Mouse (Mus musculus) thymus, adult 2 months (tissue): ENCODE results near the gene Gls. TPM values are rescaled to one million over a fixed set of nuclear protein-coding genes. Genes with fewer than 3 reads are reported as not detected.
A peak's percentile ranks its signal among the peaks of the same experiment; 100 is the strongest.

Experiments used
- DNase-seq: peaks from one replicate; pipeline ENCODE4 v3.0.0; 2021
- H3K27ac ChIP-seq: fragments of 200-500 bp; 2 replicates; pipeline ENCODE4 v1.5.1; 2012; ENCODE audit warnings: low read length, control low read depth; ENCODE audit not compliant: control insufficient read depth, insufficient read depth
- H3K27me3 ChIP-seq: fragments of 200-500 bp; 2 replicates; pipeline ENCODE4 v1.6.1; 2012; ENCODE audit warnings: mild to moderate bottlenecking, low read length, moderate library complexity, mixed read lengths; ENCODE audit not compliant: control insufficient read depth, insufficient read depth
- H3K36me3 ChIP-seq: fragments of 200-500 bp; 2 replicates; pipeline ENCODE4 v1.6.1; 2012; ENCODE audit warnings: mild to moderate bottlenecking, low read length, moderate library complexity; ENCODE audit not compliant: control insufficient read depth, insufficient read depth
- H3K4me1 ChIP-seq: fragments of 200-500 bp; replicated peaks from 2 replicates; pipeline ENCODE4 v1.6.1; 2012; ENCODE audit warnings: low read length; ENCODE audit not compliant: control insufficient read depth, insufficient read depth
- H3K4me3 ChIP-seq: fragments of 200-500 bp; 2 replicates; pipeline ENCODE4 v1.5.1; 2012; ENCODE audit warnings: mild to moderate bottlenecking, low read length, control low read depth, moderate library complexity; ENCODE audit not compliant: control insufficient read depth, insufficient read depth
- CTCF ChIP-seq: fragments of 200-500 bp; IDR thresholded peaks from 2 replicates; pipeline ENCODE4 v1.5.1; 2012; ENCODE audit warnings: mild to moderate bottlenecking, control low read depth, low read length, moderate library complexity, borderline replicate concordance; ENCODE audit not compliant: control insufficient read depth, poor library complexity, insufficient read depth; ENCODE audit errors: extremely low read depth
- POLR2A ChIP-seq: fragments of 200-500 bp; IDR thresholded peaks from 2 replicates; pipeline ENCODE4 v1.6.1; 2012; ENCODE audit warnings: mild to moderate bottlenecking, low read length, control low read depth, moderate library complexity; ENCODE audit not compliant: control insufficient read depth, poor library complexity, insufficient read depth; ENCODE audit errors: extremely low read depth
- WGBS: fragments of 180-500 bp; shearing (Covaris S2); methylation state at CpG from one replicate; pipeline ENCODE4 v1.1.7; 2018; 5-methylcytosine and 5-hydroxymethylcytosine counted together
- polyA plus RNA-seq: library from polyadenylated mRNA; depleted of rRNA; stranded (reverse); fragments of >200 nt; gene quantifications from 2 replicates; pipeline ENCODE4 v1.2.3, GENCODE M21; 2012

The Gls gene
- polyA plus RNA-seq, 1 experiment: 26.0 TPM

- Histone ChIP-seq H3K4me3 (no peak overlapping the region), H3K4me1 (peaks cover 6% of the 10 kb centered on the region), H3K27ac (no peak overlapping the region), H3K36me3 (no peaks in the 10 kb centered on the region), H3K27me3 (no peaks in the 10 kb centered on the region)
- TF ChIP-seq POLR2A: no peak
- TF ChIP-seq CTCF: no peak
- 95% methylated on average over 3 of the region's 3 CpGs for WGBS
- DNase-seq: no peak
Observed at GRCm38 (mm10) chr1:52175983-52176382, 57.0 kb downstream of the Gls start.

DNA sequence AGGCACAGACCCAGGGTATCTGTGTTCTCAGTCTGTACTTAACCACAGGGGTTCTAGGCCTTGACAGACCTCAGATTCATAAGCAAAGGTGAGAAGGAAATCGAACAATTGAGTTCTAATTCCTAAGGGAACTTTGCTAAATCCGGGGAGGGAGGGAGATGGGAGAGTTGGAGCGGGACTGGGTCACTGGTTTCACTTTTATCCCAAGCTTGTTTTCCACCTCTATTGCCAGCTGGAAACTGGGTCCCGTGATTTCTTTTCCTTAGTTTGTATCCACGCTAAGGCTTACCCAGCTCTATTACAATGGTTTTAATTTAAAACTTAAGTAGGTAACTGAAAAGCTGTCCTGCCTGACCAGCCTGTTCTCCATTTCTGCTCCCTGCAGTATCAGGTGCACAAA, 57.7 kb downstream of the Gls start:
- Histone ChIP-seq H3K36me3 (no peaks in the 10 kb centered on the region), H3K4me3 (no peak overlapping the region), H3K27me3 (no peaks in the 10 kb centered on the region), H3K4me1 (peaks cover 11% of the 10 kb centered on the region), H3K27ac (no peak overlapping the region)
- 87% methylated on average over 5 of the region's 5 CpGs for WGBS
- no peak for TF ChIP-seq CTCF
- TF ChIP-seq POLR2A: no peak
- DNase-seq: no peak

DNA sequence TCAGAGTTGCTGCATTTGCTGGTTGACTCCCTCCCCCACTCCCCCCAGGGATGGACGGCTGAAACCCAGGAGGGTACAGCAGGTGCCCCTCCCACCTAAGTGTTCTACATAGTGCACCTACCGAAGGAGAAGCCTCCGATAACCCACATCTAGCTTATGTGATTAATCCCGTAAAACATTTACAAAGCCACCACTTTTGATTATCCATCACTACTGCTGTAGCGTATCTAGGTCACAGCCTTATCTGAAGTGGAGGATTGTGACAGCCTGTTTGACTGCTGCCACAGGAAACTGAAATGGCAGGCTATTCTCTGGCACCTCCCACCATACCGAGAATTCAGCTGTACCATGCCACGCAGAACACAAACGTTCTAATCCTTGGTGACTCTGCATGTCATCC, 61.8 kb downstream of the Gls start:
- peaks cover 4% of the 10 kb centered on the region; the same call in 1 of the 2 replicates for H3K36me3 ChIP-seq
- 58% methylated on average over 8 of the region's 8 CpGs for WGBS
- no peak for DNase-seq
- H3K4me3 ChIP-seq: no peak overlapping the region
- TF ChIP-seq POLR2A (no peak), CTCF (no peak)
- H3K27me3 ChIP-seq: no peaks in the 10 kb centered on the region
- H3K27ac ChIP-seq: no peak overlapping the region
- H3K4me1 ChIP-seq: peaks cover 13% of the 10 kb centered on the region

DNA sequence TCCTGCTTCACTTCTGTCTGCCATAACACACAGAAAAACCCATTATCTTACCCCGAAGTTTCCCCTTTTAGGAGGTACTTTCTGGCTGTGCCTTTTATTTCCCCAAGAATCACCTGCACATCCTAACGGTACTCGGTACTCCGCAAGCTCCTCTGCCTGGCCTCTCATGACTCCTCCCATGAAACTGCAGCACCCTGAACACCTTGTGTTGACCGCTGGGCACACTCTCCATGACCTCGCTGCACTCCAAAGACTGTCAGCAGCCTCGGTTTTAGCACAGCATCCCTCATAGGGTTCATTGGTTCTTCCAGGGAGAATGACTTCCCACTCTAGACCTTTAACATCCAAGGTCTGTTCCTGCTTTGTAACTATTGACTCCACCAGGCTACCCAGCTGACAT, 62.3 kb downstream of the Gls start:
- no peak overlapping the region for H3K27ac ChIP-seq
- no peak for TF ChIP-seq POLR2A
- TF ChIP-seq CTCF: no peak
- peaks cover 13% of the 10 kb centered on the region for H3K4me1 ChIP-seq
- H3K36me3 ChIP-seq: peaks cover 9% of the 10 kb centered on the region; the same call in 1 of the 2 replicates
- WGBS: 89% methylated on average over 7 of the region's 7 CpGs
- no peak overlapping the region for H3K4me3 ChIP-seq
- no peak for DNase-seq
- no peaks in the 10 kb centered on the region for H3K27me3 ChIP-seq

- H3K4me1 ChIP-seq: peaks cover 13% of the 10 kb centered on the region
- H3K4me3 ChIP-seq: no peak overlapping the region
- H3K27me3 ChIP-seq: no peaks in the 10 kb centered on the region
- WGBS: 52% methylated on average over 3 of the region's 3 CpGs
- no peak overlapping the region for H3K27ac ChIP-seq
- DNase-seq: peak; percentile 54
- TF ChIP-seq POLR2A (no peak), CTCF (peak; percentile 65; the same call in 1 of the 2 replicates)
- peaks cover 10% of the 10 kb centered on the region; the same call in 1 of the 2 replicates for H3K36me3 ChIP-seq
Observed at GRCm38 (mm10) chr1:52170057-52170456, 63.0 kb downstream of the Gls start.

GRCm38 (mm10) chr1:52166652-52167220, 66.3 kb downstream of the Gls start:
- Histone ChIP-seq H3K27ac (no peak overlapping the region), H3K27me3 (no peaks in the 10 kb centered on the region), H3K36me3 (peaks cover 24% of the 10 kb centered on the region; the same call in 1 of the 2 replicates), H3K4me3 (no peak overlapping the region), H3K4me1 (peaks cover 13% of the 10 kb centered on the region)
- TF ChIP-seq CTCF (no peak), POLR2A (no peak)
- DNase-seq: no peak
- WGBS: 58% methylated on average over 14 of the region's 14 CpGs
